Mouse (Mus musculus) intestine, embryonic 16.5 days (tissue): ENCODE results near the gene Rnf144a. TPM values are rescaled to one million over a fixed set of nuclear protein-coding genes. Genes with fewer than 3 reads are reported as not detected.
A peak's percentile ranks its signal among the peaks of the same experiment; 100 is the strongest.

ENCODE experiments used
- ATAC-seq: fragments of 200-750 bp; cut with Nextera tagmentation; 2 replicates; pipeline ENCODE4 v1.8.0; 2017; ENCODE audit warnings: moderate TSS enrichment, moderate library complexity
- H3K27ac ChIP-seq: fragments of 300-500 bp; sonication (generic); 2 replicates; pipeline ENCODE4 v1.5.1; 2014; ENCODE audit warnings: mild to moderate bottlenecking, low read length
- H3K27me3 ChIP-seq: fragments of 300-500 bp; sonication (generic); replicated peaks from 2 replicates; pipeline ENCODE4 v1.6.1; 2014; ENCODE audit warnings: low read length, control low read depth, mixed read lengths; ENCODE audit not compliant: control insufficient read depth, insufficient read depth
- H3K36me3 ChIP-seq: fragments of 300-500 bp; sonication (generic); 2 replicates; pipeline ENCODE4 v1.6.1; 2014; ENCODE audit warnings: low read length, control low read depth; ENCODE audit not compliant: control insufficient read depth, insufficient read depth
- H3K4me1 ChIP-seq: fragments of 300-500 bp; sonication (generic); 2 replicates; pipeline ENCODE4 v1.6.1; 2014; ENCODE audit warnings: low read length, control low read depth, mixed read lengths; ENCODE audit not compliant: control insufficient read depth, insufficient read depth
- H3K4me2 ChIP-seq: fragments of 300-500 bp; sonication (generic); 2 replicates; pipeline ENCODE4 v1.6.1; 2014; ENCODE audit warnings: low read depth, low read length, control low read depth
- H3K4me3 ChIP-seq: fragments of 300-500 bp; sonication (generic); 2 replicates; pipeline ENCODE4 v1.5.1; 2014; ENCODE audit warnings: mild to moderate bottlenecking, low read length
- H3K9ac ChIP-seq: fragments of 300-500 bp; sonication (generic); 2 replicates; pipeline ENCODE4 v1.6.1; 2014; ENCODE audit warnings: low read depth, low read length
- H3K9me3 ChIP-seq: fragments of 300-500 bp; sonication (generic); 2 replicates; pipeline ENCODE4 v1.6.1; 2016; ENCODE audit warnings: low read length, control low read depth; ENCODE audit not compliant: control insufficient read depth
- WGBS: fragments of 180-500 bp; shearing (Covaris S2); extraction: QIAGEN DNeasy Blood & Tissue Kit; methylation state at CpG from one replicate; pipeline ENCODE4 v1.1.7; 2014; 5-methylcytosine and 5-hydroxymethylcytosine counted together
- microRNA-seq: library from miRNA; unstranded; fragments of <30 nt; microRNA quantifications from one replicate; pipeline ENCODE4, GENCODE M21; 2016
- polyA plus RNA-seq: library from polyadenylated mRNA; unstranded; fragments of >200 nt; fragmentation: Nextera tagmentation; extraction: Ambion mirVana; gene quantifications from 2 replicates; pipeline ENCODE4 v1.2.1, GENCODE M21; 2015

Gene Rnf144a
- polyA plus RNA-seq, 1 experiment from 2014 or later, result 13.7 TPM

DNA sequence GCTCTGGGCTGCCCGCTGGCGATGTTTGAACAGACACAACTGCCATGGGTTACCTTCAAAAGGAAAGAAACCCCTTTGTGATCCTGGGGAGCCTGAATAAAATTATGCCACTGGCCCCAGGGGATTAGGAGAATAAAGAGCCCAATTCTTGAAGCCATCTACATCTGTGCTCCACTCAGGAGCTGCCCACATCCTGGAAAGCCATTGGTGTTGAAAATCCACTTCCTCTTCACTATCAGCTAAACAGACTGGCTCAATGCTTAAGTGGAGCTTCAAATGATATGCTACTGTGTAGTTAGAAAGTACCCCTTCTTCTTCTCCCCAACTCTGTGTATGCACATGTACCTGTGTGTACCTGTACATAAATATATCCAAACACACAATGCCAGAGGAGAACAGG is 125.9 kb downstream of the Rnf144a start:
- 87% methylated on average over 2 of the region's 2 CpGs for WGBS
- H3K27ac ChIP-seq, result no peak overlapping the region
- H3K9ac ChIP-seq, result no peak overlapping the region
- no peaks in the 10 kb centered on the region for H3K9me3 ChIP-seq
- H3K27me3 ChIP-seq, result no peaks in the 10 kb centered on the region
- H3K4me3 ChIP-seq, result no peak overlapping the region
- H3K4me1 ChIP-seq, result no peaks in the 10 kb centered on the region; the same call in 1 of the 2 replicates
- no peaks in the 10 kb centered on the region for H3K36me3 ChIP-seq
- H3K4me2 ChIP-seq, result no peak overlapping the region
- no peak for ATAC-seq

DNA sequence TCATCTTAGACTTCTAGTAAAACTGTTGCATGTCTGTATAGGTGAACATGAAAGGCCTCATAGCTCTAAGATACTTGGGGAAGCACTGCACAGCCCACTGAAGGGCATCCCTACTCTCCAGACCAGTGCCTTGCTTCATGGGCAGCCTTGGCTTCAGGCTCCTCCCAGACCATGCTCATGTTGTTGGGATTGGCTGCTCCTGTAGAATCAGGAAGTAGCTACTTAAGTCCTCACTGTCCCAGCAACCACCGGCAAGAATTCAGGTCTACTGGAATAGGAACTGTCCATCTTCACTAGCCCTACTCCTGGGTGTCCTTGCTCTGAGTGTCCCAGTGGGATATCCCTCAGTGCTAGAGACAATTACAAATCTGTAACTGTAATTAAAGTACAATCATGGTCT is 126.7 kb downstream of the Rnf144a start:
- Histone ChIP-seq H3K4me2 (no peak overlapping the region), H3K27ac (no peak overlapping the region), H3K9me3 (no peaks in the 10 kb centered on the region), H3K4me3 (no peak overlapping the region), H3K4me1 (no peaks in the 10 kb centered on the region; the same call in 1 of the 2 replicates), H3K27me3 (no peaks in the 10 kb centered on the region), H3K36me3 (no peaks in the 10 kb centered on the region), H3K9ac (no peak overlapping the region)
- no peak for ATAC-seq
- 54% methylated on average over 1 of the region's 1 CpGs for WGBS

DNA sequence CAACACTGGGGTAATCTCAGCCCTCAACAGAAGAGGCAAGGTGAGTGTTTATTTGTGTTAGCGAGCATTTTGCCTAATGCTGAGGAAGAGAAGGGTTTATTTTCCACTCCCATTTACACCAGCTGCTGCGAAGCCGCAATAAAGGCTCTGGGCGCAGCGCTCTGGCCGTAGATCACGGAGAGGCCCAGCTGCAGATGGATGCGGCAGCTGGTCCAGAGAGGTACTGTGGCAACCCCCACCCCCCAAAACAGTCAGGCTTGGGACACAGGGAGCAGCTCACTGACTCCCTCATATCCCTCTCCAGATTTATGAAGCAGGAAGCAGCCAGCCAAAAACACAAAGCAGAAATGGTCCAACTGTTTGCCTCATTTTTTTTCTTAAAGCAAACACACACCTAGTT is 129.1 kb downstream of the Rnf144a start:
- no peak overlapping the region for H3K4me3 ChIP-seq
- H3K27ac ChIP-seq, result no peak overlapping the region
- H3K9ac ChIP-seq, result no peak overlapping the region
- 36% methylated on average over 8 of the region's 8 CpGs for WGBS
- H3K9me3 ChIP-seq, result no peaks in the 10 kb centered on the region
- no peak for ATAC-seq
- H3K4me2 ChIP-seq, result no peak overlapping the region
- no peaks in the 10 kb centered on the region for H3K36me3 ChIP-seq
- no peaks in the 10 kb centered on the region; the same call in 1 of the 2 replicates for H3K4me1 ChIP-seq
- no peaks in the 10 kb centered on the region for H3K27me3 ChIP-seq

DNA sequence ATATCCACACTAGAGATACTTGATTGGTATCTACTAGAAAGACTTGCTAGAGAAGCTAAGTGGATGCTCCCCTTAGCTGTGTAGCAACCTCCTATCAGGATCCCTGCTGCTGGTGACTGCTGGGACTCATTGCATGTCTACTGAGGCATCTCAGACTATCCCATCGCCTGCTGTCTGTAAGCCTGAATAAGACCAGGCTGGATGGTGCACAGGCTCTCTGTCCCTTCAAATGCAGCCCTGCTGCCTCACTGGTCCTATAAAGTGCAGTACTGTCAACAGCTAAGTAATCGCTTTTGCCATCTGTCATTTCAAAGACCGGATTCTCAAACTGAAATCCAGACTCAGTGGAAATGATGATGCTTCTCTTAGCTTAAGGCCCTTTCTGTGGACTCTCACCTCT is 129.6 kb downstream of the Rnf144a start:
- no peaks in the 10 kb centered on the region for H3K36me3 ChIP-seq
- no peak overlapping the region for H3K4me3 ChIP-seq
- 61% methylated on average over 3 of the region's 3 CpGs for WGBS
- H3K4me2 ChIP-seq, result no peak overlapping the region
- no peak overlapping the region for H3K27ac ChIP-seq
- no peak overlapping the region for H3K9ac ChIP-seq
- H3K4me1 ChIP-seq, result no peaks in the 10 kb centered on the region; the same call in 1 of the 2 replicates
- no peaks in the 10 kb centered on the region for H3K27me3 ChIP-seq
- no peak for ATAC-seq
- no peaks in the 10 kb centered on the region for H3K9me3 ChIP-seq

DNA sequence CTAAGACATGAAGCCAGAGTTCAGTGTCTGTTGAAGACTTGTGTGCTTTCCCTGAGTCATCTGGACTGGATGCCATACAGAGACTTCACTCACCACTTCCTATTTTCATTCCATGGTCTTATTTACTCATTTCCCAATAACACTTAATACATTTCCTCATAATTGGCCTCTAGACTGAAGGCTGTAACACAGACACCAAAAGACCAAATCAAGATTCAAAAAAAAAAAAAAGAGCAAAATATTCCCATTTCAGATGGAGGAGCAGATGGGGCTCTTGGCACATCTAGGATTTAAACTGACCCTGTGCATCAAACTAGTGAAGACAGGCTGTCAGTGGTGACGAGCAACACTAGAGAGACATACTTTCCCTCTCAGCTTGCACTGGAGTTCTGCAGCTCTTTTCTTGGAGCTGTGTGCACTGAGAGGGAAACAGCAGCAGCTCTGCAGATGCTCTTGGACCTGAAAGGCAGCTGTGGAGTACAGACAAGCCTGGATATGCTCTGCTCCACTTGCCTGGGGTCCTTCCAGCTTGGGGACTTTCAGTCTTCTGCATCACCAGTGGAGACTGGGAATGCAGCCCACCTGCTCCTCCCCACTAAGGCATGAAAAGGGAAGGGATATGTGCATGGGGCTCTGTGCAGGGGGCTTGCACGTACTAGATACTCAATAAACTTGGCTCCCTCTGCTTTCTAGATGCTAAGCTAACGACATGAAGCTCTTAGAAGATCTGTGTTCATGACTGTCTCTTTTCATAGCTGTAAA is 134.2 kb downstream of the Rnf144a start:
- 63% methylated on average over 3 of the region's 3 CpGs for WGBS
- H3K27me3 ChIP-seq, result no peaks in the 10 kb centered on the region

DNA sequence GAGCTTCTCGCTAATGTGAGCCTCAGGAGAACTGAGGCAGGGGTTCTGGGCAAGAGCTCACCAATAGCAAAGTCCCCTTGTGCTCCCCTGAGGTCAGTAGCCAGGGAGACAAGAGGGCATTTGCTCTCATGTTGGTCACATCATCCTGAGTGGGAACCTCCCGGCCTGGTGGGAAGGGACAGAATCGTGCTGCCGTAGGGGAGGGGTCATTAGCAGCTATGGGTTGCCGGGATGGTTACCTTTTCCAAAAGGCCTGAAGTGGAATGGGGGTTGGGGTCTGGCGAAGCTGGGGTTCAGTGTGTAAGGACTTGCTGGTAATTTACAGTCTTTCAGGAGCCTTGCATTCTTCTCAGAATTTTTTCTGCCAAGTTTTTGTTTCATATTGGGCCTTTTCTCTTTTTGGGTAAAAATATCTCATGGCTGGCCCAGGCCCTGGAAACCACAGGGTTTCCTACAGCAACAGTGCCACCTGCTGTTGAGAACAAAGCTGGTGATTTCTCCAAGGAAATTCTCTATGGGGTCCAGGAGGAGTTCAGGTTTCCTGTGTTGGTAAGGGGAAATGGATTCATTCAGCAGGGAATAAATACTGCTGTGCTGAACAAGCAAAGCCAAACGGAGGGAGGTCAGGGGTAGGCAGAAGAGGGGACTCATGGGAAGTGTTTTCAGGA is 137.9 kb downstream of the Rnf144a start:
- Histone ChIP-seq H3K9me3 (no peaks in the 10 kb centered on the region), H3K36me3 (no peaks in the 10 kb centered on the region), H3K4me3 (no peak overlapping the region), H3K4me2 (no peak overlapping the region), H3K9ac (no peak overlapping the region), H3K4me1 (no peaks in the 10 kb centered on the region), H3K27ac (no peak overlapping the region), H3K27me3 (no peaks in the 10 kb centered on the region)
- 45% methylated on average over 7 of the region's 7 CpGs for WGBS
- ATAC-seq, result no peak

More for the DNA sequence above, 134.2 kb downstream of the Rnf144a start:
- Histone ChIP-seq H3K27ac (no peak overlapping the region), H3K9me3 (no peaks in the 10 kb centered on the region), H3K4me1 (no peaks in the 10 kb centered on the region; the same call in 1 of the 2 replicates), H3K4me2 (no peak overlapping the region), H3K9ac (no peak overlapping the region), H3K4me3 (no peak overlapping the region), H3K36me3 (no peaks in the 10 kb centered on the region)
- ATAC-seq, result no peak

DNA sequence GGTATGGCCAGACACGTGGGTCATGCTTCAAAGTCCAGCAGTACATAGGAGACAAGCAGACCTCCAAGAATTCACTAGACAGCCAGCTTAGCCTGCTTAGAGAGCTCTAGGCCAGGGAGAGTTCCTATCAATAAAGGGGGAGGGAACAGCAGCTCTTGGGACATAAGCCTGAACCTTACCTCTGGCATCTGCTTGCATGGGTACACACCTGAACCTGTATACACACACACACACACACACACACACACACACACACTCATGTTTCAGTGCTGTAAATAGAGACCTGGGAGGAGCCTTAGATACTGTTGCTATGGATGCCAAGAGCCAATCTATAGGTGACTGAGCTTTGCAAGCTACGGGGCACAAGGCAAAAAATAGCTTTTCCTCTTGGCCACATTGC is 138.5 kb downstream of the Rnf144a start:
- Histone ChIP-seq H3K9me3 (no peaks in the 10 kb centered on the region), H3K4me2 (no peak overlapping the region), H3K9ac (no peak overlapping the region), H3K4me3 (no peak overlapping the region), H3K27me3 (no peaks in the 10 kb centered on the region), H3K36me3 (no peaks in the 10 kb centered on the region), H3K4me1 (no peaks in the 10 kb centered on the region), H3K27ac (no peak overlapping the region)
- WGBS, result 59% methylated on average over 2 of the region's 2 CpGs
- ATAC-seq, result peak; percentile 28; the same call in 1 of the 2 replicates

Small RNA genes within 50 kb of the gene (microRNA-seq; reads per million reads assigned to microRNA genes)
- 12.1 reads per million, percentile 24 among the genes with 10 or more reads in this experiment for gene Mir6538

Other genes with a start within 250 kb of the Rnf144a start
- 1.2 TPM in 2 replicates for gene Rsad2, start 41.2 kb upstream of the Rnf144a start, polyA plus RNA-seq
- gene Cmpk2, start 54.0 kb upstream of the Rnf144a start, polyA plus RNA-seq, result 4.4 and 5.5 TPM in 2 replicates